Mouse (Mus musculus): ENCODE results near the gene Zfp444.

GRCm38 (mm10) chr7:6172006-6172649, at the start of gene Zfp444:
- peak; percentile 31; the same call in 1 of the 2 replicates for TF ChIP-seq POLR2A (IDR thresholded peaks at IDR 0.05; ENCODE audit: borderline replicate concordance, extremely low read depth, insufficient read depth, insufficient read length, poor library complexity, severe bottlenecking)
- no peak for TF ChIP-seq CTCF (IDR thresholded peaks at IDR 0.05; ENCODE audit: borderline replicate concordance, extremely low read depth, insufficient read depth, insufficient read length)
